Mouse (Mus musculus): ENCODE measurements at regions not wholly inside any gene's neighbourhood (a gene's known extent, or its start where the extent isn't known, plus 50 kb on each side); places are given as distances from the start of the nearest gene placed in this dataset.

DNA sequence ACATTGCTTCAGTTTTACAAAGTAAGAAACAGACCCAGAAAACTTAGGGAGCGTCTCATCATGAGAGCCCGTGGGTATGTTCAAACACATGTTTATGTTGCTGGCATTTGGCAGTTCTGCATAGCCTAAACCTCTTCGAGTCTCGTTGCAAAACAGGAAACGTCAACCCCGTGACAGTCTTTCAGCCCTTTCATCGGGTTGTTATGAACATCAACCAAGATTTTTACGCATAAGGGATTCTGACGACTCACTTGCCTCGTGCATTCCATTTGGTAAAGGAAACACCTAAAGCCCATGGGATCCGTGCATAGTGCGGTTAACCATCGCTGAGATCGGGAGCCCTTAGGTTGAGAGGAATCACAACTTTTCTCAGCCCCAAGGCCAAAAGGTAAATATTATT is 115.7 kb downstream of the Gpam start:
- Histone ChIP-seq H3K9ac (replicated peaks; ENCODE audit: low read depth) (no peak overlapping the region), H3K4me2 (replicated peaks; ENCODE audit: low read depth, low read length) (no peak overlapping the region), H3K4me3 (ENCODE audit: low read depth, low read length) (no peak overlapping the region), H3K9me3 (ENCODE audit: low read length) (no peaks in the 10 kb centered on the region), H3K36me3 (ENCODE audit: insufficient read depth, low read length) (no peaks in the 10 kb centered on the region), H3K4me1 (ENCODE audit: insufficient read depth, low read depth, low read length) (no peaks in the 10 kb centered on the region), H3K27ac (ENCODE audit: low read length) (no peak overlapping the region), H3K27me3 (replicated peaks; ENCODE audit: insufficient read depth, low read length) (no peaks in the 10 kb centered on the region)
- DNase-seq (ENCODE audit: low spot score) (no peak), ATAC-seq (no peak)
- TF ChIP-seq CTCF (IDR thresholded peaks at IDR 0.05) (no peak), EP300 (IDR thresholded peaks at IDR 0.05) (no peak)
- 83% methylated on average over 14 of the region's 14 CpGs for WGBS

DNA sequence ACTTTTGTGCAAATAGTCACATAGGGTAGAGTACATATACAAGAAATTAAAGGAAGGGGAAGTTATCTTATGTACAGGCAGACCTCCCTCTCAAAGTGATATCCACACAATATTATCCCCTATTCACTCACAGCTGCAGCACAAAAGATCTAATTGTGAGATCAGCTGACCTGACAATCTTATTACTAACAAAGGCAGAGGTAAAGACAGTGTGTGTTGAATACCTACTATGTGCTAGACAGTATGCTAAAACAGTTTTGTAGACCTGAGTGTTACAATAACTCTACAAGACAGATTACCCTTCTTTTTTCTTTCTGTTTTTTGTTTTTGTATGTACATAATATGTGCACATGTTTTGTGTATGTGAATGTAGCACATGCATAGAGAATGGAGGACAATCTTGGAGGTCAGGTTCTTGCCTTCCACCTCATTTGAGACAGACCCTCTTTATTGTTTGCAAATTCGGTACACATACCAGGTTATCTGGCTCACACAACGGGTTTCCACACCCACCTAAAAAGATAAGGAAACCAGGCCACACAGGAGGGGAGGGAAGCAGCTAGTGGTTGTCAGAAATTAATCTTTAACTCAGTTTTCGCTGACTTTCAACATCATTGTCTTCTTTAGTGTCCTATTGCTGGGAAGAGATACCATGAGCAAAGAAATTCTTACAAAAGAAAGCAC is 118.4 kb downstream of the Gpam start:
- Histone ChIP-seq H3K4me2 (replicated peaks; ENCODE audit: low read depth, low read length) (no peak overlapping the region), H3K27ac (ENCODE audit: low read length) (no peak overlapping the region), H3K9ac (replicated peaks; ENCODE audit: low read depth) (no peak overlapping the region), H3K9me3 (ENCODE audit: low read length) (no peaks in the 10 kb centered on the region), H3K36me3 (ENCODE audit: insufficient read depth, low read length) (no peaks in the 10 kb centered on the region), H3K27me3 (replicated peaks; ENCODE audit: insufficient read depth, low read length) (no peaks in the 10 kb centered on the region), H3K4me3 (ENCODE audit: low read depth, low read length) (no peak overlapping the region), H3K4me1 (ENCODE audit: insufficient read depth, low read depth, low read length) (no peaks in the 10 kb centered on the region)
- DNase-seq (ENCODE audit: low spot score), result no peak
- TF ChIP-seq CTCF (IDR thresholded peaks at IDR 0.05), result no peak
- no peak for TF ChIP-seq EP300 (IDR thresholded peaks at IDR 0.05)
- no peak for ATAC-seq
- WGBS, result 47% methylated on average over 3 of the region's 3 CpGs

DNA sequence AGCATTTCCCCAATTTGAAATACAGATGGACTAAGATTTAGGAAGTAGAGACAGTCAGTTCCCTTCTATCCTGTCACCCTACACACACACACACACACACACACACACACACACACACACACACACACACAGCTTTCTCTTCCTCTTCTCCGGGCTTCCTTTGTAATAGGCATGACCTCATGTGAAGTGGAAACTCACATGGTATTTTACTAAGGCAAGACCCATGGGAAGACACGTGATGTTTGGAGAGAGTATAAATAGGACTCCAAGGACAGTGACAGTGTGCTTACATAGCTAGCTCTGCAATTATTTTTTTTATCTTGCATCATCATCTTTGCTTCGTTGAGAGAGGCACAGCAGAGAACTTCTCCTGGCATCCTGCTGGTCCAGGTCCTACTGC is 137.1 kb downstream of the Gpam start:
- Histone ChIP-seq H3K9ac (replicated peaks; ENCODE audit: low read depth) (no peak overlapping the region), H3K4me3 (ENCODE audit: low read depth, low read length) (no peak overlapping the region), H3K27me3 (replicated peaks; ENCODE audit: insufficient read depth, low read length) (no peaks in the 10 kb centered on the region), H3K9me3 (ENCODE audit: low read length) (no peaks in the 10 kb centered on the region), H3K4me2 (replicated peaks; ENCODE audit: low read depth, low read length) (no peak overlapping the region), H3K4me1 (ENCODE audit: insufficient read depth, low read depth, low read length) (no peaks in the 10 kb centered on the region), H3K27ac (ENCODE audit: low read length) (no peak overlapping the region), H3K36me3 (ENCODE audit: insufficient read depth, low read length) (no peaks in the 10 kb centered on the region)
- 56% methylated on average over 3 of the region's 3 CpGs for WGBS
- TF ChIP-seq CTCF (IDR thresholded peaks at IDR 0.05), result no peak
- no peak for TF ChIP-seq EP300 (IDR thresholded peaks at IDR 0.05)
- DNase-seq (ENCODE audit: low spot score) (no peak), ATAC-seq (no peak)

DNA sequence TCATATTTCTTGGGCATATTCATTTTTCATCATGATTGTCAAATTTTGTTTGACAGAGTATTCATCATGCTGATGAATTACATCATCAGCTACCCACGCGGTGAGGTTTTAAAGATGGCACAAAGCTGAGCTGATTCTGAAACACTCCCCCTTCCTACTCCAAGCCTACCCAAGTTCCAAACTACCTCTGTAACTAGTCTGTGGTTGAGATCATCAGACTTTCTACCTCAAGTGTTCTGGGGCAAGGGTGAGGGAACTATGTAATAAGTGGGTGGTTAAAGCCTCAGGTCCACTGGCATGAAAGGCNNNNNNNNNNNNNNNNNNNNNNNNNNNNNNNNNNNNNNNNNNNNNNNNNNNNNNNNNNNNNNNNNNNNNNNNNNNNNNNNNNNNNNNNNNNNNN is 142.5 kb downstream of the Gpam start:
- Histone ChIP-seq H3K9me3 (ENCODE audit: low read length) (no peaks in the 10 kb centered on the region), H3K27me3 (replicated peaks; ENCODE audit: insufficient read depth, low read length) (no peaks in the 10 kb centered on the region), H3K4me1 (ENCODE audit: insufficient read depth, low read depth, low read length) (no peaks in the 10 kb centered on the region), H3K4me2 (replicated peaks; ENCODE audit: low read depth, low read length) (no peak overlapping the region), H3K4me3 (ENCODE audit: low read depth, low read length) (no peak overlapping the region), H3K36me3 (ENCODE audit: insufficient read depth, low read length) (no peaks in the 10 kb centered on the region), H3K9ac (replicated peaks; ENCODE audit: low read depth) (no peak overlapping the region), H3K27ac (ENCODE audit: low read length) (no peak overlapping the region)
- DNase-seq (ENCODE audit: low spot score), result no peak
- ATAC-seq, result no peak
- 73% methylated on average over 2 of the region's 2 CpGs for WGBS
- no peak for TF ChIP-seq EP300 (IDR thresholded peaks at IDR 0.05)
- TF ChIP-seq CTCF (IDR thresholded peaks at IDR 0.05), result no peak

DNA sequence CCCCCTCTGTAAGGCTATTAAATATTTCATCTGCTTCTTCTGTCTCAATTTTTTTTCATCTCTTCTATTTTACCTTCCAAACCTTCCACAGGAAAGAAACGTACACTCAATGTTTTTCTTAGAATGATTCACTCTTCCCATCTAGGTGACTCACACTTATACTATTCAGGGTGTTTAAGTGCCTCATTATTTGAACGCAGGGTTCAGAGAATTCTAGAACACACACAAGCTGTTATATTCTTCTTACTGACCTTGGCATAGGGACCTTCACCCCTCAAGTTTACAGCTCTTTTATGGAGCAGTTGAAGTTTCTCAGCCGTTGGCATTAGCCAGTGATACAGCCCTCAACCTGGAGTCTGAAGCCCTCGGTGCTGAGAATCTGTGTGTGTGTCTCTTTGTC is 144.2 kb downstream of the Gpam start:
- 29% methylated on average over 4 of the region's 4 CpGs for WGBS
- H3K9me3 ChIP-seq (ENCODE audit: low read length), result no peaks in the 10 kb centered on the region
- TF ChIP-seq EP300 (IDR thresholded peaks at IDR 0.05), result no peak
- no peak for TF ChIP-seq CTCF (IDR thresholded peaks at IDR 0.05)
- no peak overlapping the region for H3K4me2 ChIP-seq (replicated peaks; ENCODE audit: low read depth, low read length)
- no peak for ATAC-seq
- DNase-seq (ENCODE audit: low spot score), result peak; percentile 36
- H3K27me3 ChIP-seq (replicated peaks; ENCODE audit: insufficient read depth, low read length), result no peaks in the 10 kb centered on the region
- H3K36me3 ChIP-seq (ENCODE audit: insufficient read depth, low read length), result no peaks in the 10 kb centered on the region
- H3K27ac ChIP-seq (ENCODE audit: low read length), result no peak overlapping the region
- H3K4me3 ChIP-seq (ENCODE audit: low read depth, low read length), result no peak overlapping the region
- no peak overlapping the region for H3K9ac ChIP-seq (replicated peaks; ENCODE audit: low read depth)
- no peaks in the 10 kb centered on the region for H3K4me1 ChIP-seq (ENCODE audit: insufficient read depth, low read depth, low read length)

DNA sequence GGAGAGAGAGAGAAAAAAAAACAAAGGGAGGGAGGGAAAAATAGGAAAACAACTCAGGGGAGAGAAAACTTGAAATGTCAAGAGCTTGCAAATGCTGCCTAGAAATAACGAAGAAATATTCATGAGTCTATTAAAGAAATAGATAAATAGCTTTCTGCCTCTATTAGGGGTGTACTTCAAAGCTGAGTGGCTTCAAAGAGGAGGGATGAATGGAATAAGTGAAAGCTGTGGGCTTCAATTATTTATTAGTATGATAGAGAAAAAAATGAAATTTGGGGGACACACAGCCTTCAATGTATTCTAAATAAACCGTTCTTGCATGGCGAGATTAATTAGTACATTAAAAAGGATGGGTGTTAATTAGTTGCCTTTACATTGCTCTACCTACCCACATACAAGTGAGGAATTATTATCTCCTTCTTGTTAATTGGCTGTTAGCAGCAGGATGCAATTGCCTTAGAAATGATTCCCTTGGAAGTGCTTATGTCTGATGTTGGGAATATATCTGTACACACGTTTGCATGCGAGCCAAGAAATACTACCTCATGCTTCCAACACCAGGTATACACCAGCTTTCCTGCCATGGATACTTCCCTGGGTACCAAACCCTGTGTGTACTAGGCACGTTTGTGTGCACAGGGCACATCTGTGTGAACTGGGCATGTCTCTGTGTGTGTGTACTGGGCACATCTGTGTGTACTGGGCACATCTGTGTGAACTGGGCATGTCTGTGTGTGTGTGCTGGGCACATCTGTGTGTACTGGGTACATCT is 155.4 kb downstream of the Gpam start:
- ATAC-seq, result no peak
- Histone ChIP-seq H3K27ac (ENCODE audit: low read length) (no peak overlapping the region), H3K9ac (replicated peaks; ENCODE audit: low read depth) (no peak overlapping the region), H3K9me3 (ENCODE audit: low read length) (no peaks in the 10 kb centered on the region), H3K4me1 (ENCODE audit: insufficient read depth, low read depth, low read length) (no peaks in the 10 kb centered on the region), H3K4me3 (ENCODE audit: low read depth, low read length) (no peak overlapping the region), H3K4me2 (replicated peaks; ENCODE audit: low read depth, low read length) (no peak overlapping the region), H3K27me3 (replicated peaks; ENCODE audit: insufficient read depth, low read length) (no peaks in the 10 kb centered on the region), H3K36me3 (ENCODE audit: insufficient read depth, low read length) (no peaks in the 10 kb centered on the region)
- no peak for DNase-seq (ENCODE audit: low spot score)
- no peak for TF ChIP-seq CTCF (IDR thresholded peaks at IDR 0.05)
- no peak for TF ChIP-seq EP300 (IDR thresholded peaks at IDR 0.05)
- 79% methylated on average over 6 of the region's 6 CpGs for WGBS

Data from lung, postnatal 0 days (tissue).